Mouse (Mus musculus) bone marrow macrophage, adult 2 months (primary cell): ENCODE measurements around the gene Dhdh. TPM values are rescaled to one million over a fixed set of nuclear protein-coding genes. Genes with fewer than 3 reads are reported as not detected.
A peak's percentile ranks its signal among the peaks of the same experiment; 100 is the strongest.

Source experiments
- H3K27ac ChIP-seq: 2 replicates; pipeline ENCODE4 v1.5.1; 2012; ENCODE audit warnings: low read depth, low read length; ENCODE audit not compliant: insufficient read depth
- H3K4me1 ChIP-seq: 2 replicates; pipeline ENCODE4 v1.6.1; 2012; ENCODE audit warnings: low read length; ENCODE audit not compliant: control insufficient read depth, insufficient read depth
- H3K4me3 ChIP-seq: 2 replicates; pipeline ENCODE4 v1.5.1; 2012; ENCODE audit warnings: mild to moderate bottlenecking, low read length, moderate library complexity; ENCODE audit not compliant: insufficient read depth
- CTCF ChIP-seq: IDR thresholded peaks from 2 replicates; pipeline ENCODE4 v1.5.1; 2012; ENCODE audit warnings: low read depth, mild to moderate bottlenecking, low read length, moderate library complexity
- POLR2A ChIP-seq: IDR thresholded peaks from 2 replicates; pipeline ENCODE4 v1.6.1; 2012; ENCODE audit warnings: mild to moderate bottlenecking, low read depth, low read length, borderline replicate concordance
- polyA plus RNA-seq: library from polyadenylated mRNA; stranded (reverse); fragments of >200 nt; gene quantifications from 2 replicates; pipeline ENCODE4 v1.2.4, GENCODE M21; 2012; ENCODE audit not compliant: missing spikeins, insufficient read depth, insufficient read length

The Dhdh gene
- polyA plus RNA-seq, 1 experiment, result 22.0 TPM

GRCm38 (mm10) chr7:45462325-45462724, 26.3 kb downstream of the Dhdh start:
- no peak for TF ChIP-seq POLR2A
- Histone ChIP-seq H3K4me3 (no peak overlapping the region), H3K4me1 (peaks cover 36% of the 10 kb centered on the region), H3K27ac (peak overlapping the region; percentile 10)

GRCm38 (mm10) chr7:45461781-45462180, 26.8 kb downstream of the Dhdh start:
- TF ChIP-seq CTCF (no peak), POLR2A (no peak)
- H3K27ac ChIP-seq, result peak overlapping the region; percentile 98
- no peak overlapping the region for H3K4me3 ChIP-seq
- peaks cover 32% of the 10 kb centered on the region for H3K4me1 ChIP-seq

GRCm38 (mm10) chr7:45461326-45461725, 27.3 kb downstream of the Dhdh start:
- H3K4me3 ChIP-seq, result peak overlapping the region; percentile 55; the same call in 1 of the 2 replicates
- H3K4me1 ChIP-seq, result peaks cover 32% of the 10 kb centered on the region
- peak overlapping the region; percentile 98 for H3K27ac ChIP-seq
- no peak for TF ChIP-seq POLR2A
- no peak for TF ChIP-seq CTCF

GRCm38 (mm10) chr7:45460860-45461314, 27.7 kb downstream of the Dhdh start:
- Histone ChIP-seq H3K4me3 (peak overlapping the region; percentile 55), H3K4me1 (peaks cover 32% of the 10 kb centered on the region), H3K27ac (peak overlapping the region; percentile 98)
- no peak for TF ChIP-seq POLR2A
- no peak for TF ChIP-seq CTCF

- peak overlapping the region; percentile 98 for H3K27ac ChIP-seq
- H3K4me3 ChIP-seq, result peak overlapping the region; percentile 55
- no peak for TF ChIP-seq POLR2A
- no peak for TF ChIP-seq CTCF
- peaks cover 32% of the 10 kb centered on the region for H3K4me1 ChIP-seq
Observed at GRCm38 (mm10) chr7:45460377-45460776, 28.2 kb downstream of the Dhdh start.

- Histone ChIP-seq H3K27ac (peak within 1 kb of the TSS; percentile 100), H3K4me3 (peak within 1 kb of the TSS; percentile 94), H3K4me1 (peaks cover 27% of the 10 kb centered on the region)
- TF ChIP-seq POLR2A, result peak; percentile 97
Observed at GRCm38 (mm10) chr7:45459564-45460140, 29.0 kb downstream of the Dhdh start, which contains the start of gene Ftl1. TSS of gene Ftl1 (minus strand) at chr7:45459884.

- Histone ChIP-seq H3K27ac (peak overlapping the region; percentile 100), H3K4me3 (peak overlapping the region; percentile 94), H3K4me1 (peaks cover 25% of the 10 kb centered on the region)
- TF ChIP-seq POLR2A (no peak), CTCF (no peak)
Observed at GRCm38 (mm10) chr7:45458748-45459563, 29.6 kb downstream of the Dhdh start.

GRCm38 (mm10) chr7:45457204-45458060, 31.2 kb downstream of the Dhdh start:
- peak overlapping the region; percentile 94 for H3K4me3 ChIP-seq
- 0 out of 2 replicates have a peak, but pooled peaks have one; percentile 47 for TF ChIP-seq POLR2A
- no peak for TF ChIP-seq CTCF
- peak overlapping the region; percentile 100 for H3K27ac ChIP-seq
- peaks cover 15% of the 10 kb centered on the region for H3K4me1 ChIP-seq

- H3K4me1 ChIP-seq, result peaks cover 12% of the 10 kb centered on the region
- peak overlapping the region; percentile 94 for H3K4me3 ChIP-seq
- peak overlapping the region; percentile 100 for H3K27ac ChIP-seq
- no peak for TF ChIP-seq CTCF
- TF ChIP-seq POLR2A, result no peak; the same call in 1 of the 2 replicates
Observed at GRCm38 (mm10) chr7:45456721-45457203, 31.8 kb downstream of the Dhdh start.
